9 mouse cellular contexts compared by ENCODE assay signal in the genomic region with DNA sequence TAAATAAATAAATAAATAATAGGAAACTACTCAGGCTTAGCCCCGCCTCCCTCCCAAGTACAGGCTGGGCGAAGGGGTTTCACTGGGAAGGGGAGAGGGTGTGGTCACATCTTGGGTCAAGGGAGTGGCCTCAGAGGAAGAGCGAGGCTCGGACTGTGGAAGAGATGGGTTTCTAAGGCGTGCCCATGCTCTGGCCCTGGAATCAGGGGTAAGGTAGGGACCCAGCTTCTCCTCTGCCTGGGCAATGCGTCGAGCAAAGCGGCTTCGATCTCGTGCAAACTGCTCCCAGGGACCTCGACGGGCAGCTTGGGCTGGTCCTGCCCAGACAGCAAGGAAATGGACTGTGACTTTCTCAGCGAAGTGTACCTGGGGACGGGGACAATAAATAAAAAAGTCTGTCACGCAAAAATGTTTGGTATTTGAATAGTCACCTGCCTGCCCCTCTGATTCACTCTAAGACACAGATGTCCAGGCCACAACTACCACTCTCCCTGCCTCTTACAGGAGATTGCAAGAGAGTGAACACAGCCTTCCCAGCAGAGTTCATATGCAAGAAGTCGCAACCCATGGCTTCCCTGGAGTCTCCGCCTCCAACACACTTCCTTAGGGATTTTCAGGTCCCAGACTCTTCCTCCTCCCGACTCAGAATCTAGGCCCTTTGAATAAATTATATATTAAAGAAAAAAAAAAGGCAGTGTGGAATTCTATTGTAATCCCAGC. TPM values are rescaled to one million over a fixed set of nuclear protein-coding genes. Genes with fewer than 3 reads are reported as not detected.
DNase-seq lines count a peak whose midpoint lies in the region; ATAC-seq and TF ChIP-seq lines count a peak whose summit lies in the region.
"Had no signal": no experiment of that assay in that cellular context is flagged by ENCODE, and none has a peak within 500 bp of the region (broad histone marks: within the 10 kb centered on the region; RNA-seq: fewer than 3 reads in every experiment).

No protein-coding gene starts in this region.

- H3K27me3 ChIP-seq in midbrain, embryonic 12.5 days = no peaks in the 10 kb centered on the region
- no peaks in the 10 kb centered on the region for H3K27me3 ChIP-seq in midbrain, embryonic 14.5 days (ENCODE audit: control insufficient read depth, insufficient read depth, low read length)
- no peaks in the 10 kb centered on the region for H3K27me3 ChIP-seq in intestine, postnatal 0 days (replicated peaks; ENCODE audit: control insufficient read depth, insufficient read depth, low read length)
- H3K27me3 ChIP-seq in splenic B cell, adult 2 months (ENCODE audit: control insufficient read depth, insufficient read depth, low read length, poor library complexity, severe bottlenecking) = no peaks in the 10 kb centered on the region; the same call in 1 of the 2 replicates

- no peak overlapping the region for H3K27ac ChIP-seq in midbrain, embryonic 12.5 days (replicated peaks)
- no peak overlapping the region for H3K27ac ChIP-seq in midbrain, embryonic 14.5 days (replicated peaks; ENCODE audit: low read depth, low read length)
- H3K27ac ChIP-seq in intestine, postnatal 0 days (ENCODE audit: low read depth, low read length) = no peak overlapping the region

- H3K36me3 ChIP-seq in midbrain, embryonic 12.5 days = no peaks in the 10 kb centered on the region
- no peaks in the 10 kb centered on the region for H3K36me3 ChIP-seq in midbrain, embryonic 14.5 days (ENCODE audit: control insufficient read depth, insufficient read depth, low read length)
- H3K36me3 ChIP-seq in intestine, postnatal 0 days (ENCODE audit: control insufficient read depth, insufficient read depth) = peaks cover 8% of the 10 kb centered on the region; the same call in 1 of the 2 replicates
- H3K36me3 ChIP-seq in splenic B cell, adult 2 months (ENCODE audit: control insufficient read depth, insufficient read depth, low read length, poor library complexity, severe bottlenecking) = no peaks in the 10 kb centered on the region

- H3K9me3 ChIP-seq in midbrain, embryonic 12.5 days = no peaks in the 10 kb centered on the region
- no peaks in the 10 kb centered on the region for H3K9me3 ChIP-seq in midbrain, embryonic 14.5 days (ENCODE audit: control insufficient read depth, low read length)
- H3K9me3 ChIP-seq in intestine, postnatal 0 days (ENCODE audit: control insufficient read depth) = no peaks in the 10 kb centered on the region

- peak; percentile 36 for DNase-seq in cerebellum, adult 11 months
- no peak for DNase-seq in cerebellum, postnatal 4 days (ENCODE audit: low spot score in 2 of 2)
- DNase-seq in midbrain, embryonic 14.5 days = no peak
- peak; percentile 35 for DNase-seq in splenic B cell, adult 2 months (ENCODE audit: low read depth, low spot score)
- DNase-seq in layer of hippocampus, adult 11-12 months (ENCODE audit: low spot score) = no peak

- ATAC-seq in midbrain, embryonic 12.5 days (ENCODE audit: low FRiP score, low read depth) = no peak
- no peak for ATAC-seq in midbrain, embryonic 14.5 days (ENCODE audit: low FRiP score, low TSS enrichment)
- ATAC-seq in intestine, postnatal 0 days = no peak
- ATAC-seq in megakaryocyte progenitor cell, adult 5-6 weeks (replicated peaks; ENCODE audit: poor library complexity) = no peak

- peaks cover 14% of the 10 kb centered on the region for H3K4me1 ChIP-seq in midbrain, embryonic 12.5 days
- H3K4me1 ChIP-seq in midbrain, embryonic 14.5 days (ENCODE audit: control insufficient read depth, insufficient read depth, low read length) = peaks cover 12% of the 10 kb centered on the region
- peaks cover 8% of the 10 kb centered on the region for H3K4me1 ChIP-seq in intestine, postnatal 0 days (replicated peaks; ENCODE audit: control insufficient read depth, insufficient read depth, low read length)

- H3K4me2 ChIP-seq in midbrain, embryonic 12.5 days (replicated peaks) = peak overlapping the region; percentile 16; the same call in 1 of the 2 replicates
- no peak overlapping the region for H3K4me2 ChIP-seq in midbrain, embryonic 14.5 days (ENCODE audit: low read length)
- peak overlapping the region; percentile 37 for H3K4me2 ChIP-seq in intestine, postnatal 0 days (replicated peaks; ENCODE audit: low read depth)

- no peak overlapping the region for H3K9ac ChIP-seq in midbrain, embryonic 12.5 days (replicated peaks)
- H3K9ac ChIP-seq in midbrain, embryonic 14.5 days (replicated peaks; ENCODE audit: low read length) = no peak overlapping the region
- H3K9ac ChIP-seq in intestine, postnatal 0 days (ENCODE audit: low read depth, low read length) = no peak overlapping the region

- no peak overlapping the region for H3K4me3 ChIP-seq in midbrain, embryonic 12.5 days
- no peak overlapping the region for H3K4me3 ChIP-seq in midbrain, embryonic 14.5 days (replicated peaks; ENCODE audit: low read depth, low read length)
- no peak overlapping the region for H3K4me3 ChIP-seq in intestine, postnatal 0 days (ENCODE audit: low read depth, low read length)

- no peak for TF ChIP-seq CTCF in intestine, postnatal 0 days (IDR thresholded peaks at IDR 0.05; ENCODE audit: low read depth)

- WGBS in midbrain, embryonic 12.5 days = 74% methylated on average over 18 of the region's 18 CpGs
- WGBS in midbrain, embryonic 14.5 days = 77% methylated on average over 18 of the region's 18 CpGs
- WGBS in intestine, postnatal 0 days = 61% methylated on average over 18 of the region's 18 CpGs

RNA-seq across cellular contexts. Expression of gene Ppp1r15a, which starts 3.0 kb away (rescaled TPM):
- polyA plus RNA-seq in midbrain, embryonic 12.5 days (2016; fragmentation: Nextera tagmentation; extraction: Ambion mirVana) = 15.4 and 18.5 TPM in 2 replicates
- polyA plus RNA-seq in midbrain, embryonic 14.5 days (2014; fragmentation: Nextera tagmentation; extraction: Ambion mirVana) = 9.5 and 10.2 TPM in 2 replicates
- polyA plus RNA-seq in intestine, postnatal 0 days (2015; fragmentation: Nextera tagmentation; extraction: Ambion mirVana) = 7.4 and 9.0 TPM in 2 replicates
- total RNA-seq in megakaryocyte progenitor cell, adult 5-6 weeks (2015) = 46.2 and 56.7 TPM in 2 replicates
- total RNA-seq in megakaryocyte progenitor cell, adult 5-6 weeks (2017) = 70.0 and 90.7 TPM in 2 replicates

RNA-seq across cellular contexts. Expression of gene Plekha4, which starts 3.0 kb away (rescaled TPM):
- 0.70 and 0.96 TPM in 2 replicates for polyA plus RNA-seq in midbrain, embryonic 12.5 days (2016; fragmentation: Nextera tagmentation; extraction: Ambion mirVana)
- polyA plus RNA-seq in midbrain, embryonic 14.5 days (2014; fragmentation: Nextera tagmentation; extraction: Ambion mirVana) = 0.53 and 0.77 TPM in 2 replicates
- polyA plus RNA-seq in intestine, postnatal 0 days (2015; fragmentation: Nextera tagmentation; extraction: Ambion mirVana) = 0.80 and 1.6 TPM in 2 replicates
- 0.67 TPM in 1 of 2 replicates, not detected in the other for total RNA-seq in megakaryocyte progenitor cell, adult 5-6 weeks (2015)
- total RNA-seq in megakaryocyte progenitor cell, adult 5-6 weeks (2017) = 0.04 and 0.34 TPM in 2 replicates

RNA-seq across cellular contexts. Expression of gene Nucb1, which starts 12.9 kb away (rescaled TPM):
- 102 and 106 TPM in 2 replicates for polyA plus RNA-seq in midbrain, embryonic 12.5 days (2016; fragmentation: Nextera tagmentation; extraction: Ambion mirVana)
- 86.5 and 89.5 TPM in 2 replicates for polyA plus RNA-seq in midbrain, embryonic 14.5 days (2014; fragmentation: Nextera tagmentation; extraction: Ambion mirVana)
- polyA plus RNA-seq in intestine, postnatal 0 days (2015; fragmentation: Nextera tagmentation; extraction: Ambion mirVana) = 199 and 218 TPM in 2 replicates
- 112 and 114 TPM in 2 replicates for total RNA-seq in megakaryocyte progenitor cell, adult 5-6 weeks (2015)
- 387 and 408 TPM in 2 replicates for total RNA-seq in megakaryocyte progenitor cell, adult 5-6 weeks (2017)

RNA-seq across cellular contexts. Expression of gene Hsd17b14, which starts 31.6 kb away (rescaled TPM):
- polyA plus RNA-seq in midbrain, embryonic 12.5 days (2016; fragmentation: Nextera tagmentation; extraction: Ambion mirVana) = 0.78 TPM in 1 of 2 replicates, not detected in the other
- not detected in 2 replicates for polyA plus RNA-seq in midbrain, embryonic 14.5 days (2014; fragmentation: Nextera tagmentation; extraction: Ambion mirVana)
- 0.73 and 1.2 TPM in 2 replicates for polyA plus RNA-seq in intestine, postnatal 0 days (2015; fragmentation: Nextera tagmentation; extraction: Ambion mirVana)
- 0.22 and 5.5 TPM in 2 replicates for total RNA-seq in megakaryocyte progenitor cell, adult 5-6 weeks (2015)
- total RNA-seq in megakaryocyte progenitor cell, adult 5-6 weeks (2017) = 1.2 and 8.2 TPM in 2 replicates
- total RNA-seq: hematopoietic stem cell, adult 5-6 weeks had no signal

RNA-seq across cellular contexts. Expression of gene Dhdh, which starts 34.5 kb away (rescaled TPM):
- polyA plus RNA-seq in midbrain, embryonic 12.5 days (2016; fragmentation: Nextera tagmentation; extraction: Ambion mirVana) = 3.2 and 3.6 TPM in 2 replicates
- 3.1 and 3.2 TPM in 2 replicates for polyA plus RNA-seq in midbrain, embryonic 14.5 days (2014; fragmentation: Nextera tagmentation; extraction: Ambion mirVana)
- 1.1 and 1.2 TPM in 2 replicates for polyA plus RNA-seq in intestine, postnatal 0 days (2015; fragmentation: Nextera tagmentation; extraction: Ambion mirVana)
- 18.6 and 22.4 TPM in 2 replicates for total RNA-seq in megakaryocyte progenitor cell, adult 5-6 weeks (2015)
- 18.1 and 20.7 TPM in 2 replicates for total RNA-seq in megakaryocyte progenitor cell, adult 5-6 weeks (2017)

Comparison
In these comparisons a context has a peak if more than half of its experiments do, and no peak if none do; other contexts are left out.
1. DNase-seq: peak in cerebellum, adult 11 months (single experiment) and splenic B cell, adult 2 months (single experiment); none in cerebellum, postnatal 4 days (0 of 2), midbrain, embryonic 14.5 days (single experiment) and layer of hippocampus, adult 11-12 months (single experiment).